Mouse (Mus musculus): ENCODE measurements around the gene Shisa3. TPM values are rescaled to one million over a fixed set of nuclear protein-coding genes. Genes with fewer than 3 reads are reported as not detected.

The Shisa3 gene
- total RNA-seq, 2 experiments from 2014 or later: 1.2 to 2.0 TPM

DNA sequence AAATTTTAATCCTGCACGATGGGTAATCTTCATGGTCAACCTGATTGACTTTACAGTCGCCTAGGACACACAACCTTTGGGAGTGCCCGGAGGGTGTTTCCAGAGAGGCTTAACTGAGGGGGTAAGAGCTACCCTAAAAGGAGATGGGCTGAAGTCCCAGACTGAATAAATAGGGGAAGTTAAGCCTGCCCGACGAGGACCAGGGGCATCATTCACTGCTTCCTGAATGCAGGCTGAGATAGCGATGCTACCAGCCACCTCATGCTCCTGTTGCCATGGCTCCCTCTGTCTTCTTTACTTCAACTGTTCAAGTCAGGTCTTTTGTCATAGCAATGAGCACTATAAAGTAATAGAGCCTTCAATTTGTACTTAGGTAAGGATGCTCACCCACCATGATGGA lies 62.5 kb downstream of the Shisa3 start:
- intact Hi-C loops (cut with DNase I): no loop called here
- DNase-seq: no peak

DNA sequence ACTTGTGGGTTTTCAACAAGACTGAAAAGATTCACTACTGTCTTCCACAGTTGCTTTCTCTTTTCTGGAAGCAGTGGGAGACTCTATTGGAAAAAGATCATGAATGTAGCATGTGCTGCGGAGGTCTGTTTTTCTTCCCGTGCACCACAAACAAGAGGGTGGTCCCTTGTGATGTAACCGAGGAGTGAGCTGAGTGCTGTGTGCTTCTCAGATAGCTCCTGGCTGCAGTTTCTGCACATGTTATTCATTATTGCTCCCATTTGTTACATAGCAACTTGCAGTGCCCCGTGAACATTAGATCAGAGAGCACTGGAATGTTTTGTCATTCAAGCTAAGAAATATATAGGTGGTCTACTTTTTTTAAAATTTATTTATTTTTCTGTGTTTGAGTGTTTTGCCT lies 65.3 kb downstream of the Shisa3 start:
- no peak for DNase-seq
- intact Hi-C loops (cut with DNase I): no loop called here

Small RNA genes within 50 kb of the gene (microRNA-seq; reads per million reads assigned to microRNA genes)
- gene Gm23617: 0 reads per million in 2 experiments

Other genes with a start within 250 kb of the Shisa3 start
- gene Bend4, start 179.6 kb upstream of the Shisa3 start, total RNA-seq (2021): under 1 TPM; 0.15 to 0.33 TPM
- gene Atp8a1, start 239.6 kb downstream of the Shisa3 start, total RNA-seq (2021): 10 to 100 TPM; 55.9 to 72.7 TPM

All from gastrocnemius, postnatal 36 days (tissue).